Mouse (Mus musculus): ENCODE data around the gene Olfr1499. TPM values are rescaled to one million over a fixed set of nuclear protein-coding genes. Genes with fewer than 3 reads are reported as not detected.

The Olfr1499 gene
- not detected for polyA plus RNA-seq (2014; fragmentation: Illumina TruSeq; extraction: RNeasy Lipid Tissue Mini Kit (QIAGEN cat#74804); ENCODE audit: low read depth, low replicate concordance)

DNA sequence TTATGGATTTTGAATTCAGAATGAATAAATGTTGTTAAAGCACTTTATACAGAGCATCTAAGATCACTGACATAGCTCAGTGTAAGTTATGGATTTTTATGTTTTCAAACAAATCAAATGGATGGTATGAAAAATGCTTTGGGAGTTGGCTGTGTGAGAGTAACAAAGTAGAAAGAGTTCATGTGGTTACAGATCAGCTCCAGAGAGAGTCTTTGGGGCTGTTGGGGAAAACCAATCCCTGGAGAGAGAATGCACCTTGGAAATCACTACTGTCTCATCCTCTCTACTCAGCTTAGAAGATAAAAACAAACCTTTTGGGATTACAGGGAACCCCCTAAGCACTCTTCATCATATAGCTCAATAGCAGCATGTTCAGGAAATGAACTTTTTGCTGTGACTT, at the start of gene Olfr1499:
TSS of gene Olfr1499 (minus strand) at position 101 of the 400 bp plus-strand sequence.

DNA sequence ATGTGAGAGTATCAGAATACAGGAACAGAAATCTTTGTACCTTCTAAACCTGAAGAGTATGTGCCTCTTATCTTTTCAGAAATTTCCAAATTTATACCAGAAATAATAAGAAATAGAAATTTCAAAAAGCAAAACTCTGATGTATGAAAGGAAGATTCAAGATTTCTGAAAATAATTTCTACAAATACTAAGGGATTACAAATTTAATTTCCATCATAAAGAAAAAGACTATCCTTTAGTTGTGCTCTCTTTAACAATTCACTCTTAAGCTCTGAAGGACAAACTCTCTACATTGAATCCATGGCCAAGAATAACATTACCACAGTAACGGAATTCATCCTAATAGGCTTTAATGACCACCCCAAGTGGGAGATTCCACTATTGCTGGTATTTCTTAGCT, 42.2 kb upstream of the Olfr1499 start, which contains the start of gene Olfr1502:
TSS of gene Olfr1502 (plus strand) at position 301 of the 400 bp plus-strand sequence.

DNA sequence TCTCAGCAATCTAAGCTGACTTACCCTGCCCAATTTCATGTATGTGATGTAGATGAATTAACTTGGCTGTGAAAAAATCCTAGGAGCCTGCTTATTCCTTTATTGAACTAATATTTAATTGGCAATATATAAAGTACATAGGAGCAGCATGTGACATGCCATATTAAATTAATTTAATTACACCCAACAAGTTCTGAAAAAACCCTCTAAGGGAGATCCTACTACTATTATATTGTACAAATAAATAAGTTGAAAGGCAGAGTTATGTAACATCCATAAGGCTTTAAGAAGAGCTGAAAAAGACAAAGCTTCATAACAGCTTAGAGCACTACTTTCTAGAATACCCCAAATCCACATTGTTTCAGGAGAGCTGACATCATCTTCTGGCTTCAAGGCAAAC, 31.3 kb upstream of the Olfr1499 start, which contains the start of gene Olfr1501:
TSS of gene Olfr1501 (minus strand) at position 101 of the 400 bp plus-strand sequence.

DNA sequence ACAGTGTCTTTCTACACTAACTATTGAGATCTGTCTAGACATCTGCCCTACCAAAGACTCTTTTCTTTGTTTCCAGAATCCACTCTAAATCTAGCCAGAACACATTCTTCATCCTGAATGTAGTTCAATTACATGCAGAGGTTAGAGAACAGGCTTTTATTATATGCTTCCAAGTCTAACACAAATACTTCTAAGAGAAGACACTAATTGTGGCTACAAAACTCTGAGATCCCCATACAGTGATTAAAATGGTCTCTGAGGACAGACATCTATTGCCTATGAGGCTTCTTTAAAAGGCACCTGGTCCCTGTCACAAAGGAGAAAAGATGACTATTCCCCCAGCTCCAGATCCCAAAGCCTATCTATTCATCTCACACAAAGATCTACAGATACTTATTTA, 11.1 kb upstream of the Olfr1499 start, which contains the start of gene Olfr1500:
TSS of gene Olfr1500 (minus strand) at position 101 of the 400 bp plus-strand sequence.

DNA sequence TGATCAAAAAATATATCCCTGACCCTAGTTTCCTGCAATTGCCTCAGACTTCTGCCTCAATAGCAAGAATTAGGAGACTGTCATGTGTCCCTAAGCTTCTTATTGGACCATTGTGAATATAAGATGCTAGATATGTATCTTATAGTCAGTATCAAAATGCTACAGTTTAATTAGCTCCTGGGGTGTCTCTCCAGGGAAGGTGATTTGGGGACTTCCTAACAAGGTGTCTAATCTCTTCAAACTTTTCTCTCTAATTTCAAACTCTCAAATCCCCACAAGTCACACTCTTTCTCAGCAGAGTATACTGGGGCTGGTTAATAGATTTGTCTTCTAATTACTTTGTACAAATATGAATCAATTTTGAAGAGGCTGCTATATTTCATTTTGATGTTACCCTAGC, 21.1 kb downstream of the Olfr1499 start, which contains the start of gene Olfr1497:
TSS of gene Olfr1497 (minus strand) at position 101 of the 400 bp plus-strand sequence.

DNA sequence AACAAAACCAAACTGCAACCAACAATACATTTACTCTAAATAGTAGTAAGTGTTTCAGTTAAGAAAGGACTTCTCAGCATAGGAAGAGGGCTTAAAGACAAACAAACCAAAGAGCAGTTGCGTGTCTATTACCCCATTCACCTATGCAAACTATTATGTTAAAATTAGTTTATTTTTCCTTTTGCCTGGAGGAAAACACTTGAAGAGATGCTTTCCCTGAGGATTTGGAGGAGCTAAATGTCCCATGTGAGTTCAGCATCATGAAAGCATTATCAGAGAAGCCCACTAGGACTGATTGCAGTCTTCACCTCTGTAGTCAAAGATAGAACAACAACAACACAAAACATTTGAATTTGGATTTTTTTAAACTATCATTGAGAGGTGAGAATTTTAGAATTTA, 41.7 kb downstream of the Olfr1499 start, which contains the start of gene Olfr1496:
TSS of gene Olfr1496 (plus strand) at position 301 of the 400 bp plus-strand sequence.

DNA sequence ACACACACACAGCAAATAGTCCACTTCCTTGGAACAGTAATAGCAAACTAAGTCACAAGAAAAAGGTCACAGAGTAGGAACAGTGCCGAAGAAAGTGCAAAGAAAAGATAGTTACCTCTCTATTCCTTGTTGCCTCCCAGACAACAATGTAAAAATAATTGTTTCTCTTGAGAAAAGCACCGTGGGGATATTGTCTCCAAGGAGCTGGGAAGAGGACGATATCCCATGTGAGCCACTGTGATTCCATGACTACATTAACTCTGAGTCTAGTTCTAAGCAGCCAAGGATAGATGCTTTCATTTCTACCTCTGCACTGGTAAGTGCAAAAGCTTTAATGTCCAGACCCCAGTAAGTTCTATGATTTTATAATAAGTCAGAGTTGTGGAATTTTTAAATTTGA, 54.9 kb downstream of the Olfr1499 start, which contains the start of gene Olfr1495:
TSS of gene Olfr1495 (plus strand) at position 301 of the 400 bp plus-strand sequence.

Other genes starting within 250 kb of the Olfr1499 start
- gene Olfr1484, start 235.9 kb downstream of the Olfr1499 start, polyA plus RNA-seq (2014; fragmentation: Illumina TruSeq; extraction: RNeasy Lipid Tissue Mini Kit (QIAGEN cat#74804); ENCODE audit: low read depth, low replicate concordance), result not detected
- gene Olfr1487, start 202.1 kb downstream of the Olfr1499 start, polyA plus RNA-seq (2014; fragmentation: Illumina TruSeq; extraction: RNeasy Lipid Tissue Mini Kit (QIAGEN cat#74804); ENCODE audit: low read depth, low replicate concordance), result not detected
- not detected for gene Olfr1489, start 187.8 kb downstream of the Olfr1499 start, polyA plus RNA-seq (2014; fragmentation: Illumina TruSeq; extraction: RNeasy Lipid Tissue Mini Kit (QIAGEN cat#74804); ENCODE audit: low read depth, low replicate concordance)
- not detected for gene Olfr1490, start 168.4 kb downstream of the Olfr1499 start, polyA plus RNA-seq (2014; fragmentation: Illumina TruSeq; extraction: RNeasy Lipid Tissue Mini Kit (QIAGEN cat#74804); ENCODE audit: low read depth, low replicate concordance)
- gene Olfr1491, start 122.2 kb downstream of the Olfr1499 start, polyA plus RNA-seq (2014; fragmentation: Illumina TruSeq; extraction: RNeasy Lipid Tissue Mini Kit (QIAGEN cat#74804); ENCODE audit: low read depth, low replicate concordance), result not detected
- not detected for gene Olfr1493-ps1, start 96.2 kb downstream of the Olfr1499 start, polyA plus RNA-seq (2014; fragmentation: Illumina TruSeq; extraction: RNeasy Lipid Tissue Mini Kit (QIAGEN cat#74804); ENCODE audit: low read depth, low replicate concordance)
- gene Olfr1494, start 79.7 kb downstream of the Olfr1499 start, polyA plus RNA-seq (2014; fragmentation: Illumina TruSeq; extraction: RNeasy Lipid Tissue Mini Kit (QIAGEN cat#74804); ENCODE audit: low read depth, low replicate concordance), result not detected
- gene Olfr1495, start 54.8 kb downstream of the Olfr1499 start, polyA plus RNA-seq (2014; fragmentation: Illumina TruSeq; extraction: RNeasy Lipid Tissue Mini Kit (QIAGEN cat#74804); ENCODE audit: low read depth, low replicate concordance), result not detected
- gene Olfr1496, start 41.6 kb downstream of the Olfr1499 start, polyA plus RNA-seq (2014; fragmentation: Illumina TruSeq; extraction: RNeasy Lipid Tissue Mini Kit (QIAGEN cat#74804); ENCODE audit: low read depth, low replicate concordance), result not detected
- gene Olfr1497, start 21.2 kb downstream of the Olfr1499 start, polyA plus RNA-seq (2014; fragmentation: Illumina TruSeq; extraction: RNeasy Lipid Tissue Mini Kit (QIAGEN cat#74804); ENCODE audit: low read depth, low replicate concordance), result not detected
- not detected for gene Olfr1500, start 11.0 kb upstream of the Olfr1499 start, polyA plus RNA-seq (2014; fragmentation: Illumina TruSeq; extraction: RNeasy Lipid Tissue Mini Kit (QIAGEN cat#74804); ENCODE audit: low read depth, low replicate concordance)
- not detected for gene Olfr1501, start 31.2 kb upstream of the Olfr1499 start, polyA plus RNA-seq (2014; fragmentation: Illumina TruSeq; extraction: RNeasy Lipid Tissue Mini Kit (QIAGEN cat#74804); ENCODE audit: low read depth, low replicate concordance)
- not detected for gene Olfr1502, start 42.3 kb upstream of the Olfr1499 start, polyA plus RNA-seq (2014; fragmentation: Illumina TruSeq; extraction: RNeasy Lipid Tissue Mini Kit (QIAGEN cat#74804); ENCODE audit: low read depth, low replicate concordance)
- gene Olfr1504, start 78.5 kb upstream of the Olfr1499 start, polyA plus RNA-seq (2014; fragmentation: Illumina TruSeq; extraction: RNeasy Lipid Tissue Mini Kit (QIAGEN cat#74804); ENCODE audit: low read depth, low replicate concordance), result not detected
- gene Olfr1505, start 94.1 kb upstream of the Olfr1499 start, polyA plus RNA-seq (2014; fragmentation: Illumina TruSeq; extraction: RNeasy Lipid Tissue Mini Kit (QIAGEN cat#74804); ENCODE audit: low read depth, low replicate concordance), result not detected

All from adipose tissue, adult 10 weeks (tissue).